21 mouse cellular contexts compared by ENCODE assay signal in the genomic region with DNA sequence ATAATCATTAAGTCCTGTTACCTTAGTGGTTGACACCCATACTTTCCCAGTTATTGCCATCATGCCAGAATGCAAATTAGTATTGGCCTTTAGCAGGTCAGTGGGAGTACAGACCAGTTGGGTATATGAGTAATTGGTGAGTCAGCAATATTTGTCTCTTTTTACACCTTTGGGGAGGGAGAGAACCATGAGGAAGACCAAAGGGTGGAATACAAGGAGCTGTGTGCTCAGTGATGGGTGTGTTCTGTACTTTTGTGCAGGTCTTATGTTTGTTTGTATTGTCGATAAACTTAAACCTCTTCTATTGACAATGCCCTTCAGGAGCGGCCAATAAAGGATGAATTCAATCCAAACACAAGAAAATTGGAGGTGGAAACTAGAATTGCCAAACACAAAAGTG. TPM values are rescaled to one million over a fixed set of nuclear protein-coding genes. Genes with fewer than 3 reads are reported as not detected.
DNase-seq lines count a peak whose midpoint lies in the region; ATAC-seq and TF ChIP-seq lines count a peak whose summit lies in the region.
"Had no signal": no experiment of that assay in that cellular context is flagged by ENCODE, and none has a peak within 500 bp of the region (broad histone marks: within the 10 kb centered on the region; RNA-seq: fewer than 3 reads in every experiment).

No protein-coding gene starts in this region.

- H3K27ac ChIP-seq in ES-E14 (ENCODE audit: insufficient read depth, low read depth, low read length, poor library complexity, severe bottlenecking) = no peak overlapping the region; the same call in 1 of the 2 replicates
- H3K27ac ChIP-seq in intestine, embryonic 15.5 days = no peak overlapping the region
- H3K27ac ChIP-seq in stomach, embryonic 14.5 days (ENCODE audit: low read length) = no peak overlapping the region
- H3K27ac ChIP-seq in hindbrain, embryonic 12.5 days = no peak overlapping the region
- H3K27ac ChIP-seq: embryonic facial prominence, embryonic 13.5 days; forebrain, embryonic 12.5 days; heart, adult 2 months; heart, embryonic 15.5 days; hindbrain, embryonic 14.5 days had no signal

- no peak overlapping the region for H3K4me3 ChIP-seq in ES-E14 (ENCODE audit: insufficient read depth in 1 of 2, low read depth in 1 of 2, low read length in 2 of 2, poor library complexity in 1 of 2, severe bottlenecking in 1 of 2)
- no peak overlapping the region for H3K4me3 ChIP-seq in intestine, embryonic 15.5 days (replicated peaks)
- no peak overlapping the region for H3K4me3 ChIP-seq in stomach, embryonic 14.5 days (ENCODE audit: low read depth, low read length)
- H3K4me3 ChIP-seq in hindbrain, embryonic 12.5 days = no peak overlapping the region
- H3K4me3 ChIP-seq: embryonic facial prominence, embryonic 13.5 days; forebrain, embryonic 12.5 days; heart, adult 2 months; heart, embryonic 15.5 days had no signal

- WGBS in intestine, embryonic 15.5 days = 73% methylated on average over 2 of the region's 2 CpGs
- WGBS in stomach, embryonic 14.5 days = 76% methylated on average over 2 of the region's 2 CpGs
- WGBS in hindbrain, embryonic 12.5 days = 95% methylated on average over 2 of the region's 2 CpGs

- no peak for DNase-seq in ES-E14 (ENCODE audit: low read depth, low spot score)
- DNase-seq in gastrocnemius, postnatal 25 days = no peak
- no peak for DNase-seq in urinary bladder, postnatal 25 days (ENCODE audit: low spot score)
- DNase-seq: adrenal gland, postnatal 25 days; cerebellum, adult 18-20 months; cerebellum, adult 9-11 months; cerebellum, postnatal 36 days; gastrocnemius, postnatal 10 days; heart, adult 2 months; heart, postnatal 14 days had no signal

- in situ Hi-C loops in ES-E14 (cut with MboI; ENCODE audit: low sequenced_read_pairs in 2 of 2, unreplicated experiment in 2 of 2) = no loop called here

- peaks cover 2 to 5% of the 10 kb centered on the region in 2 experiments; a peak in 1 of 4 replicates for H3K4me1 ChIP-seq in ES-E14 (ENCODE audit: control insufficient read depth in 2 of 2, insufficient read depth in 2 of 2, low read length in 2 of 2, poor library complexity in 1 of 2)
- peaks cover 5% of the 10 kb centered on the region; the same call in 1 of the 2 replicates for H3K4me1 ChIP-seq in intestine, embryonic 15.5 days (replicated peaks)
- H3K4me1 ChIP-seq in stomach, embryonic 14.5 days (ENCODE audit: control insufficient read depth, insufficient read depth, low read length) = peaks cover 8% of the 10 kb centered on the region; the same call in 1 of the 2 replicates
- peaks cover 3% of the 10 kb centered on the region; the same call in 1 of the 2 replicates for H3K4me1 ChIP-seq in hindbrain, embryonic 12.5 days

- no peak overlapping the region for H3K9ac ChIP-seq in ES-E14 (ENCODE audit: insufficient read depth, low read depth, low read length, poor library complexity, severe bottlenecking)
- H3K9ac ChIP-seq in intestine, embryonic 15.5 days = no peak overlapping the region
- no peak overlapping the region for H3K9ac ChIP-seq in stomach, embryonic 14.5 days (replicated peaks; ENCODE audit: low read depth, low read length)
- no peak overlapping the region for H3K9ac ChIP-seq in hindbrain, embryonic 12.5 days
- H3K9ac ChIP-seq: embryonic facial prominence, embryonic 13.5 days; forebrain, embryonic 12.5 days; heart, embryonic 15.5 days; hindbrain, embryonic 14.5 days had no signal

- no peaks in the 10 kb centered on the region for H3K27me3 ChIP-seq in intestine, embryonic 15.5 days (replicated peaks)
- H3K27me3 ChIP-seq in stomach, embryonic 14.5 days (ENCODE audit: control insufficient read depth, insufficient read depth, low read length) = no peaks in the 10 kb centered on the region
- H3K27me3 ChIP-seq in hindbrain, embryonic 12.5 days = no peaks in the 10 kb centered on the region
- H3K27me3 ChIP-seq: embryonic facial prominence, embryonic 13.5 days; forebrain, embryonic 12.5 days; heart, embryonic 15.5 days; Patski had no signal

- no peak overlapping the region for H3K4me2 ChIP-seq in intestine, embryonic 15.5 days (replicated peaks)
- no peak overlapping the region for H3K4me2 ChIP-seq in stomach, embryonic 14.5 days (replicated peaks; ENCODE audit: low read depth, low read length)
- H3K4me2 ChIP-seq in hindbrain, embryonic 12.5 days (replicated peaks) = no peak overlapping the region
- H3K4me2 ChIP-seq: embryonic facial prominence, embryonic 13.5 days; forebrain, embryonic 12.5 days; heart, embryonic 11.5 days; heart, embryonic 15.5 days; hindbrain, embryonic 14.5 days had no signal

- no peaks in the 10 kb centered on the region for H3K36me3 ChIP-seq in ES-E14 (ENCODE audit: control insufficient read depth, insufficient read depth, low read length, poor library complexity, severe bottlenecking)
- H3K36me3 ChIP-seq in intestine, embryonic 15.5 days = no peaks in the 10 kb centered on the region
- no peaks in the 10 kb centered on the region for H3K36me3 ChIP-seq in stomach, embryonic 14.5 days (ENCODE audit: control insufficient read depth, insufficient read depth, low read length)
- H3K36me3 ChIP-seq in hindbrain, embryonic 12.5 days = no peaks in the 10 kb centered on the region
- H3K36me3 ChIP-seq: embryonic facial prominence, embryonic 13.5 days; forebrain, embryonic 12.5 days; heart, embryonic 15.5 days had no signal

- no peaks in the 10 kb centered on the region for H3K9me3 ChIP-seq in ES-E14 (ENCODE audit: control insufficient read depth, insufficient read depth, low read depth, low read length)
- no peaks in the 10 kb centered on the region for H3K9me3 ChIP-seq in intestine, embryonic 15.5 days
- H3K9me3 ChIP-seq in stomach, embryonic 14.5 days (ENCODE audit: control insufficient read depth, low read depth, low read length) = no peaks in the 10 kb centered on the region
- no peaks in the 10 kb centered on the region for H3K9me3 ChIP-seq in hindbrain, embryonic 12.5 days (replicated peaks)
- H3K9me3 ChIP-seq: embryonic facial prominence, embryonic 13.5 days; forebrain, embryonic 12.5 days; heart, embryonic 15.5 days had no signal

- ATAC-seq in intestine, embryonic 15.5 days = 0 out of 2 replicates have a peak, but pooled peaks have one; percentile 27
- ATAC-seq in stomach, embryonic 14.5 days (ENCODE audit: insufficient number of reproducible peaks, insufficient read depth, low FRiP score, low read depth) = peak; percentile 76
- ATAC-seq in hindbrain, embryonic 12.5 days (ENCODE audit: low FRiP score) = no peak
- ATAC-seq: activated CD4-positive, CD25-positive, alpha-beta regulatory T cell, adult 4 months; forebrain, embryonic 16.5 days; Patski had no signal

TF ChIP-seq in ES-E14, 5 proteins besides CTCF, POLR2A, EP300 and RAD21:
- TF ChIP-seq ZNF384 (IDR thresholded peaks at IDR 0.05; ENCODE audit: low read depth, low read length) (no peak), MAFK (IDR thresholded peaks at IDR 0.05; ENCODE audit: insufficient read depth, low read depth, low read length) (peak; percentile 78; the same call in 1 of the 2 replicates)

RNA-seq across cellular contexts. Expression of a gene that starts 6.8 kb away (rescaled TPM):
- 66.3 and 83.4 TPM in 2 replicates for total RNA-seq in ES-E14 (2012; rRNA removed)
- 37.6 and 38.3 TPM in 2 replicates for polyA plus RNA-seq in intestine, embryonic 15.5 days (2015; fragmentation: Nextera tagmentation; extraction: Ambion mirVana)
- 50.7 and 53.1 TPM in 2 replicates for polyA plus RNA-seq in stomach, embryonic 14.5 days (2014; fragmentation: Nextera tagmentation; extraction: Ambion mirVana)
- total RNA-seq in gastrocnemius, postnatal 25 days (2021) = 10 to 100 TPM; 66.1 to 69.8 TPM
- 37.3 and 39.1 TPM in 2 replicates for polyA plus RNA-seq in hindbrain, embryonic 12.5 days (2016; fragmentation: Nextera tagmentation; extraction: Ambion mirVana)
